Mouse (Mus musculus): ENCODE data around the gene Gipr. TPM values are rescaled to one million over a fixed set of nuclear protein-coding genes. Genes with fewer than 3 reads are reported as not detected.

Gene Gipr
- polyA plus RNA-seq, 1 experiment from 2014 or later = 1.0 TPM

DNA sequence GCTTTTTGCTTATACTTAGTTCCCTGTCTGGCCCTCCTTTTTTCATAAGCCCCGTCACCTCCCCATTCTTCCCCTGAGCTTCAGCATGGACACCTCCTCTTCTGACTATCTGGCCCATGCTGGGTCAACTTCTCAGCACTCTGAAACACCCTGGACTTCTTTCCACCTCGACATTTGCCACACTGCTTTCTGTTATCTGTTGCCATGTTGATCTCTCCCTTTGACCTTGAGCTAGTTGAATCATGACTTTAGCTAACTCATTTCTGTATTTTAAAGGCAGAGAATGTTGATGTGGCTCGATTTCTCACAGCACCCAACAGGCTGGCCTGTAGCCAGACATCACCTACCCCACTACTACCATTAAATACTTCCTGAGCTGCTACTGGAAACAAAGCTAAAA is 58.5 kb downstream of the Gipr start:
- H3K27ac ChIP-seq (ENCODE audit: low read length) = no peak overlapping the region
- no peaks in the 10 kb centered on the region for H3K27me3 ChIP-seq (replicated peaks; ENCODE audit: insufficient read depth, low read length)
- no peaks in the 10 kb centered on the region for H3K9me3 ChIP-seq (ENCODE audit: low read length)
- no peak overlapping the region for H3K4me3 ChIP-seq (ENCODE audit: low read depth, low read length)
- WGBS = 50% methylated on average over 3 of the region's 3 CpGs
- no peaks in the 10 kb centered on the region for H3K36me3 ChIP-seq (ENCODE audit: insufficient read depth, low read length)
- no peak for DNase-seq (ENCODE audit: low spot score)
- TF ChIP-seq EP300 (IDR thresholded peaks at IDR 0.05) (no peak), CTCF (IDR thresholded peaks at IDR 0.05) (no peak)
- no peak for ATAC-seq
- no peak overlapping the region for H3K9ac ChIP-seq (replicated peaks; ENCODE audit: low read depth)
- H3K4me2 ChIP-seq (replicated peaks; ENCODE audit: low read depth, low read length) = no peak overlapping the region
- H3K4me1 ChIP-seq (ENCODE audit: insufficient read depth, low read depth, low read length) = no peaks in the 10 kb centered on the region

MicroRNAs within 50 kb of the gene (microRNA counts, 519-probe panel; counts per million panel counts)
- microRNA mmu-miR-330 = not detected

Small RNAs within 50 kb of the gene (microRNA-seq; reads per million reads assigned to microRNA genes)
- 160 reads per million, percentile 53 among the genes with 10 or more reads in this experiment for gene Mir330

Other genes starting within 250 kb of the Gipr start
- 1.1 and 1.2 TPM in 2 replicates for gene Nova2, start 240.2 kb downstream of the Gipr start, polyA plus RNA-seq (2015; fragmentation: Nextera tagmentation; extraction: Ambion mirVana)
- gene Nanos2, start 178.7 kb downstream of the Gipr start, polyA plus RNA-seq (2015; fragmentation: Nextera tagmentation; extraction: Ambion mirVana) = not detected in 2 replicates
- 2.3 and 2.6 TPM in 2 replicates for gene Mypop, start 174.9 kb downstream of the Gipr start, polyA plus RNA-seq (2015; fragmentation: Nextera tagmentation; extraction: Ambion mirVana)
- 11.7 and 12.2 TPM in 2 replicates for gene Irf2bp1, start 162.1 kb downstream of the Gipr start, polyA plus RNA-seq (2015; fragmentation: Nextera tagmentation; extraction: Ambion mirVana)
- gene Foxa3, start 142.6 kb downstream of the Gipr start, polyA plus RNA-seq (2015; fragmentation: Nextera tagmentation; extraction: Ambion mirVana) = 0.49 and 0.70 TPM in 2 replicates
- 10.4 and 11.8 TPM in 2 replicates for gene Sympk, start 141.8 kb downstream of the Gipr start, polyA plus RNA-seq (2015; fragmentation: Nextera tagmentation; extraction: Ambion mirVana)
- not detected in 2 replicates for gene Rsph6a, start 111.4 kb downstream of the Gipr start, polyA plus RNA-seq (2015; fragmentation: Nextera tagmentation; extraction: Ambion mirVana)
- 9.7 and 12.0 TPM in 2 replicates for gene Dmwd, start 89.9 kb downstream of the Gipr start, polyA plus RNA-seq (2015; fragmentation: Nextera tagmentation; extraction: Ambion mirVana)
- 11.5 and 14.7 TPM in 2 replicates for gene Dmpk, start 82.3 kb downstream of the Gipr start, polyA plus RNA-seq (2015; fragmentation: Nextera tagmentation; extraction: Ambion mirVana)
- gene Six5, start 71.5 kb downstream of the Gipr start, polyA plus RNA-seq (2015; fragmentation: Nextera tagmentation; extraction: Ambion mirVana) = 4.2 and 4.7 TPM in 2 replicates
- 0.20 and 0.23 TPM in 2 replicates for gene Gm4969, start 47.8 kb downstream of the Gipr start, polyA plus RNA-seq (2015; fragmentation: Nextera tagmentation; extraction: Ambion mirVana)
- gene Fbxo46, start 46.3 kb downstream of the Gipr start, polyA plus RNA-seq (2015; fragmentation: Nextera tagmentation; extraction: Ambion mirVana) = 9.9 and 10.1 TPM in 2 replicates
- gene Qpctl, start 16.8 kb downstream of the Gipr start, polyA plus RNA-seq (2015; fragmentation: Nextera tagmentation; extraction: Ambion mirVana) = 14.1 and 14.5 TPM in 2 replicates
- 63.2 and 65.2 TPM in 2 replicates for gene Snrpd2, start 16.4 kb downstream of the Gipr start, polyA plus RNA-seq (2015; fragmentation: Nextera tagmentation; extraction: Ambion mirVana)
- 17.9 and 21.7 TPM in 2 replicates for gene Eml2, start 10.3 kb upstream of the Gipr start, polyA plus RNA-seq (2015; fragmentation: Nextera tagmentation; extraction: Ambion mirVana)
- gene Gpr4, start 46.4 kb upstream of the Gipr start, polyA plus RNA-seq (2015; fragmentation: Nextera tagmentation; extraction: Ambion mirVana) = 2.7 and 3.1 TPM in 2 replicates
- 18.8 and 19.0 TPM in 2 replicates for gene Opa3, start 62.2 kb upstream of the Gipr start, polyA plus RNA-seq (2015; fragmentation: Nextera tagmentation; extraction: Ambion mirVana)
- gene Vasp, start 105.7 kb upstream of the Gipr start, polyA plus RNA-seq (2015; fragmentation: Nextera tagmentation; extraction: Ambion mirVana) = 109 and 121 TPM in 2 replicates
- not detected in 2 replicates for gene Ppm1n, start 113.9 kb upstream of the Gipr start, polyA plus RNA-seq (2015; fragmentation: Nextera tagmentation; extraction: Ambion mirVana)
- 23.8 and 26.6 TPM in 2 replicates for gene Rtn2, start 116.5 kb upstream of the Gipr start, polyA plus RNA-seq (2015; fragmentation: Nextera tagmentation; extraction: Ambion mirVana)
- gene Fosb, start 143.9 kb upstream of the Gipr start, polyA plus RNA-seq (2015; fragmentation: Nextera tagmentation; extraction: Ambion mirVana) = 0.17 and 0.44 TPM in 2 replicates
- gene Ercc1, start 178.7 kb upstream of the Gipr start, polyA plus RNA-seq (2015; fragmentation: Nextera tagmentation; extraction: Ambion mirVana) = 51.0 and 57.8 TPM in 2 replicates
- 6.5 and 7.6 TPM in 2 replicates for gene Cd3eap, start 193.4 kb upstream of the Gipr start, polyA plus RNA-seq (2015; fragmentation: Nextera tagmentation; extraction: Ambion mirVana)
- gene Ppp1r13l, start 193.6 kb upstream of the Gipr start, polyA plus RNA-seq (2015; fragmentation: Nextera tagmentation; extraction: Ambion mirVana) = 4.1 and 4.2 TPM in 2 replicates
- gene Ercc2, start 215.9 kb upstream of the Gipr start, polyA plus RNA-seq (2015; fragmentation: Nextera tagmentation; extraction: Ambion mirVana) = 8.9 and 9.4 TPM in 2 replicates
- 28.1 and 31.4 TPM in 2 replicates for gene Klc3, start 238.0 kb upstream of the Gipr start, polyA plus RNA-seq (2015; fragmentation: Nextera tagmentation; extraction: Ambion mirVana)
- gene Ckm, start 238.6 kb upstream of the Gipr start, polyA plus RNA-seq (2015; fragmentation: Nextera tagmentation; extraction: Ambion mirVana) = 34.0 and 42.4 TPM in 2 replicates

Measured in lung, postnatal 0 days (tissue).